Mouse (Mus musculus) testis, adult 2 months (tissue): ENCODE results near the gene Bbs1.

Experiments
- CTCF ChIP-seq: fragments of 200-500 bp; IDR thresholded peaks from 2 replicates; pipeline ENCODE4 v1.5.1; 2012; ENCODE audit warnings: low read depth, mild to moderate bottlenecking, inconsistent platforms, low read length, moderate library complexity; ENCODE audit not compliant: control insufficient read depth, insufficient read depth, insufficient replicate concordance
- POLR2A ChIP-seq: fragments of 200-500 bp; IDR thresholded peaks from 2 replicates; pipeline ENCODE4 v1.6.1; 2012; ENCODE audit warnings: low read depth, mild to moderate bottlenecking, inconsistent platforms, low read length, moderate library complexity; ENCODE audit not compliant: control insufficient read depth

DNA sequence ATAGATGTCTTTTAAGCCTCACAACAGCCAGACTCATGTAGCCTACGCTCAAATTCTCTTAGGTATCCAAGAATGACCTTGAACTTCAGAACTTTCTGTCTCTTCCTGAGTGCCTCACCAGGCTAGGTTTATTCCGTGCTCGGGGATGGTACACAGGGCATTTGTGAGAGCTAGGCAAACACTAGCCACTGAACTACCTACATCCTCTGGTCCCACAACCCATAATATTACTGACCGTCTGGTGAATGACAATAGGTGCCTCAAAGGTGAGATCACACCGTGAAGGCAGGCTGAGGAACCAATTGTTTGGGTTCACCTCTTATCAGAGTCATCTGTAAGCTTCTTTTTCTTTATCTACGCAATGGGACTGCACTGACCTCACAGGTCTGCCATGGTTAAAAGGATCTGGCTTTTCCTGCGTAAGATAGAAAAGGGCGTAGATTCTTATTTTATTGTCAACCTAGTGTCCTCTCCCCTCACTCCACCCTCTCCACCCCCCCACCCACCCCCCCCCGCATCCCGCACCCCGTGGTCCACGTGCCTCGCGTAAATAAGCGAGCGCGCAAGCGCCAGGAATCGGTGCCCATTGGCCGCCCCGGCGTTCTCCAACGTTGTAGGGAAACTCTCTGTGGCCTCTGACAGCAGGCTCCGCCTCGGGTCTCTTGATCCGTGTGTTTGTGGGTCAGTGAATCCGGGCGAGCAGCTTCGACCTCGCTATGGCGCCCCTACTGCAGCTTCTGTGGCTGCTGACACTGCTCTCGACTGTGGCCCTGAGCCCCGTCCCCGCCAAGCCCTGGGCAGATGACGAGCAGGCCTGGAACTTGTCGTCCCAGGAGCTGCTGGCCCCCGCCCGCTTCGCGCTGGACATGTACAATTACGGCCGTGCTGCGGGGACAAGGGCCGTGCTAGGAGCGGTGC lies 51.6 kb downstream of the Bbs1 start, which contains the start of gene Ctsf:
- no peak for TF ChIP-seq CTCF
- peak; percentile 57 for TF ChIP-seq POLR2A
